Mouse (Mus musculus): ENCODE measurements around the gene F2r. TPM values are rescaled to one million over a fixed set of nuclear protein-coding genes. Genes with fewer than 3 reads are reported as not detected.

F2r gene
- polyA plus RNA-seq, 1 experiment from 2014 or later, result 71.2 TPM

- no peaks in the 10 kb centered on the region for H3K27me3 ChIP-seq
- no peak overlapping the region for H3K9ac ChIP-seq
- H3K4me2 ChIP-seq, result no peak overlapping the region
- ATAC-seq (ENCODE audit: low read depth), result no peak
- H3K27ac ChIP-seq (replicated peaks), result no peak overlapping the region
- no peaks in the 10 kb centered on the region for H3K9me3 ChIP-seq
- H3K36me3 ChIP-seq, result no peaks in the 10 kb centered on the region
- H3K4me3 ChIP-seq, result no peak overlapping the region
- peaks cover 8% of the 10 kb centered on the region for H3K4me1 ChIP-seq (replicated peaks)
- 83% methylated on average over 11 of the region's 11 CpGs for WGBS
These were observed 64.3 kb downstream of the F2r start for GRCm38 (mm10) chr13:95553885-95554492.

Other genes starting within 250 kb of the F2r start
- gene Aggf1, start 243.1 kb downstream of the F2r start, polyA plus RNA-seq (2015; fragmentation: Nextera tagmentation; extraction: Ambion mirVana), result 37.1 and 39.2 TPM in 2 replicates
- 3.8 and 4.7 TPM in 2 replicates for gene Crhbp, start 173.6 kb downstream of the F2r start, polyA plus RNA-seq (2015; fragmentation: Nextera tagmentation; extraction: Ambion mirVana)
- gene S100z, start 139.8 kb downstream of the F2r start, polyA plus RNA-seq (2015; fragmentation: Nextera tagmentation; extraction: Ambion mirVana), result not detected in 2 replicates
- gene F2rl1, start 93.3 kb downstream of the F2r start, polyA plus RNA-seq (2015; fragmentation: Nextera tagmentation; extraction: Ambion mirVana), result 0.11 TPM in 1 of 2 replicates, not detected in the other
- 1.2 TPM in 2 replicates for gene F2rl2, start 78.4 kb upstream of the F2r start, polyA plus RNA-seq (2015; fragmentation: Nextera tagmentation; extraction: Ambion mirVana)